Mouse (Mus musculus) testis, postnatal 10 days (tissue): Measurements from ENCODE around the gene Snrpd2.

Experiments
- DNase-seq: peaks from one replicate; pipeline ENCODE4 v3.0.0; 2021; ENCODE audit warnings: low spot score

Gene Snrpd2

GRCm38 (mm10) chr7:19178035-19178434 lies 28.5 kb downstream of the Snrpd2 start:
- no peak for DNase-seq

- DNase-seq = peak; percentile 86
These were observed 29.0 kb downstream of the Snrpd2 start for GRCm38 (mm10) chr7:19178443-19179092.

- peak; percentile 81 for DNase-seq
These were observed 29.7 kb downstream of the Snrpd2 start for GRCm38 (mm10) chr7:19179173-19179572.

- no peak for DNase-seq
These were observed 30.4 kb downstream of the Snrpd2 start for GRCm38 (mm10) chr7:19179936-19180335.

- DNase-seq = peak; percentile 75
These were observed 31.4 kb downstream of the Snrpd2 start for GRCm38 (mm10) chr7:19180862-19181429.

- DNase-seq = no peak
These were observed 34.7 kb downstream of the Snrpd2 start for GRCm38 (mm10) chr7:19184250-19184649.

- no peak for DNase-seq
These were observed 35.2 kb downstream of the Snrpd2 start for GRCm38 (mm10) chr7:19184758-19185157.

GRCm38 (mm10) chr7:19194676-19195075 lies 45.2 kb downstream of the Snrpd2 start:
- DNase-seq = no peak

- DNase-seq = peak; percentile 69
These were observed 47.2 kb downstream of the Snrpd2 start for GRCm38 (mm10) chr7:19196676-19197075.

- peak; percentile 73 for DNase-seq
These were observed 48.5 kb downstream of the Snrpd2 start for GRCm38 (mm10) chr7:19197985-19198384.

- DNase-seq = peak; percentile 60
These were observed 52.1 kb downstream of the Snrpd2 start for GRCm38 (mm10) chr7:19201660-19202059.

GRCm38 (mm10) chr7:19202065-19202850 lies 52.7 kb downstream of the Snrpd2 start:
- no peak for DNase-seq
